Mouse (Mus musculus) myocyte (in vitro differentiated cells): ENCODE results near the gene Tbc1d9b.

Source experiments
- MAX ChIP-seq: IDR thresholded peaks from one replicate; pipeline ENCODE4 v1.6.1; 2011; ENCODE audit warnings: low read depth, mild to moderate bottlenecking, control low read depth
- MYOG ChIP-seq, 3 experiments: IDR thresholded peaks; one replicate each; pipeline ENCODE4 v1.6.1; 2011; ENCODE audit warnings: control low read depth in 2 of 3, low read depth in 2 of 3, mild to moderate bottlenecking in 2 of 3; ENCODE audit not compliant: insufficient read length in 2 of 3, control insufficient read depth in 1 of 3, insufficient read depth in 1 of 3
- POLR2A ChIP-seq: IDR thresholded peaks from one replicate; pipeline ENCODE4 v1.6.1; 2011; ENCODE audit warnings: low read depth, mild to moderate bottlenecking, control low read depth, moderate library complexity; ENCODE audit not compliant: insufficient read length
- POLR2AphosphoS2 ChIP-seq: IDR thresholded peaks from one replicate; pipeline ENCODE4 v1.6.1; 2011; ENCODE audit warnings: low read depth, control low read depth; ENCODE audit not compliant: insufficient read length
- REST ChIP-seq: IDR thresholded peaks from one replicate; pipeline ENCODE4 v1.6.1; 2011; ENCODE audit warnings: mild to moderate bottlenecking, control low read depth, moderate library complexity; ENCODE audit not compliant: insufficient read depth, insufficient read length
- SRF ChIP-seq: IDR thresholded peaks from one replicate; pipeline ENCODE4 v1.6.1; 2011; ENCODE audit warnings: low read depth; ENCODE audit not compliant: control insufficient read depth, insufficient read length
- TCF12 ChIP-seq: IDR thresholded peaks from one replicate; pipeline ENCODE4 v1.6.1; 2011; ENCODE audit warnings: mild to moderate bottlenecking, control low read depth; ENCODE audit not compliant: poor library complexity, insufficient read depth, severe bottlenecking
- TCF3 ChIP-seq: IDR thresholded peaks from one replicate; pipeline ENCODE4 v1.6.1; 2011; ENCODE audit warnings: low read depth, control low read depth; ENCODE audit not compliant: insufficient read length

DNA sequence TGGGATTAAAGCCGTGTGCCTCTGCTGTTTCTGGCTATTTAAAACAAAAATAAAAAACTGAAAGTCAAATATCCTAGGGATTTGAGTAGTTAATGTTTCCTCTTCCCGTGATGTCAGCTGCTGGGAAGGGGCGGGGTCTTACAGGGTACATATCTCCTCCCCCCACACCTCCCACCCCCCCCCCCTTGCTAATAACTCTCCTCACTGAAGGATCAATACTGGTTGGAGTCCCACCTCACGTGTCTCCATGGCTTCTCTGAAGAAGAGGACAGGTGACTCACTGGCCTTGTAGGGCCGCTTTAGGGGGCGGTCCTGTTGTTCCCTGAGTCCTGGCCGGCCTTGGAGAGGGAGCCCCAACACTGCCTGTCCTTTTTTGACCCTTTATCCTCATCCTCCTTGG is 57.5 kb downstream of the Tbc1d9b start:
- TF ChIP-seq POLR2A (no peak), TCF3 (no peak), MAX (no peak), POLR2AphosphoS2 (no peak), REST (no peak), SRF (no peak), TCF12 (no peak), MYOG (IDR thresholded peaks at IDR 0.05; ENCODE audit: control insufficient read depth in 1 of 3, insufficient read depth in 1 of 3, insufficient read length in 2 of 3, low read depth in 2 of 3) (no peak)
